Mouse (Mus musculus) lung, postnatal 0 days (tissue): ENCODE data around the gene Scarb2.

Source experiments
- CTCF ChIP-seq: IDR thresholded peaks from 2 replicates; pipeline ENCODE4 v1.5.1; 2016; ENCODE audit warnings: antibody characterized with exemption, mild to moderate bottlenecking
- EP300 ChIP-seq: IDR thresholded peaks from 2 replicates; pipeline ENCODE4 v1.6.1; 2016; ENCODE audit warnings: antibody characterized with exemption, mild to moderate bottlenecking, control low read depth

DNA sequence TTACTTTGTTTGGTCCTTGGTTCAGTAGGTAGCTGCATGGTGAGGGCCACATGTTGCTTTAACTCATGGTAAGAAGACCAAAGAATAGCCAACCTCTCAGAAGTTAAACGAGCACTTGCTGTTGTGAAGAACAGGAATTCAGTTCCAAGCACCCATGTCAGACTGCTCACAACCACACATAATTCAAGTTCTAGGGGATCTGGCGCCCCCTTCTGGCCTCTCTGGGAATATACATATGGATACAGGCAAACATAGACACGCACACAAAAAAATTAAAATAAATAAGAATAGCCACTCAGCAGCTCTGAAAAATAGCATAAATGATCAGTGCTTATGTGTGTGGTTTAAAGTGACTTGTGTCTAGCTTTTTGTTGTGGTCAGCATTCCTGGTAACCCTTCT lies 47.3 kb upstream of the Scarb2 start:
- TF ChIP-seq EP300 (no peak), CTCF (peak; percentile 44)
